Mouse (Mus musculus) erythroblast, embryonic 14.5 days (primary cell): Measurements from ENCODE around the gene Syngr3.

Source experiments
- GATA1 ChIP-seq: IDR thresholded peaks from 2 replicates; pipeline ENCODE4 v1.6.1; 2012; ENCODE audit warnings: low read length, inconsistent platforms, mixed read lengths
- TAL1 ChIP-seq: IDR thresholded peaks from 3 replicates; pipeline ENCODE4 v1.6.1; 2012; ENCODE audit warnings: low read length, inconsistent platforms, mixed read lengths

DNA sequence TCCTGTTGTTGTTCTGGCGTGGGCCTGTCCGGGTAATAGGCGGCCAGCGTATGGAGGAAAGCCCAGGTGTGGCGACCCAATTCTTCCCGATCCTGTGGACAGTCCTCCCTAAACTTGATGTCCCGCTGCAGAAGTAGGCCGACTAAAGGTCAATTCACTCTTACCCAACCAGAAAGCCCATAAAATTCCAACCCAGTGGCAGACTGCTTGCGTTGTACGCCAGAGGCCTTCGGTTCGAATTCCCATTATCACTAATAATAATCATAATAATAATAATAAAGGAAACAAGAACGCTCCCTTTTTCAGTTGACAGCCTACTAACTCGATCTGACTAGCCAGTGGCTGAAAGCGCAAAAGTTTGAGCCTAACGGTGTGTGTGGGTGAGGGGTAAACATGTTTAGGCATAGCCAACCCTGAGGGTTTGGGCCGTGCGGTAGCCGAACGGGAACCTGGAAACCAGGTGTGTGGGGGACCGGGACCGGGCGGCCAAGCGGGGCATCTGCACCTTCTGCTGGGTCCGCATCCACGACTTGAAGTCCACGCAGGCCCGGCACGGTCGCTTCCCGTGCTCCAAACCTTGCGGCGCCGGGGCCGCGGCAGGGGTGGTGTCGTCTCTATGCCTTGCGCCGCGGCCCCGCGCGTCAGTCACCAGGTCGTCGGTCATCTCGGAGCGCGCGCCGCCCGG is 5.7 kb upstream of the Syngr3 start:
- no peak for TF ChIP-seq GATA1
- TF ChIP-seq TAL1, result no peak
